Mouse (Mus musculus): ENCODE results near the gene Crygb. TPM values are rescaled to one million over a fixed set of nuclear protein-coding genes. Genes with fewer than 3 reads are reported as not detected.

Gene Crygb
- total RNA-seq, 1 experiment from 2014 or later = not detected

Other genes with a start within 250 kb of the Crygb start
- 34.9 to 63.1 TPM (median 38.9 TPM) in 3 replicates for gene Plekhm3, start 125.5 kb downstream of the Crygb start, total RNA-seq (2017)
- not detected in 3 replicates for gene Akr1cl, start 49.5 kb downstream of the Crygb start, total RNA-seq (2017)
- gene Cryge, start 31.1 kb downstream of the Crygb start, total RNA-seq (2017) = not detected in 3 replicates
- gene Crygd, start 18.8 kb downstream of the Crygb start, total RNA-seq (2017) = not detected in 3 replicates
- gene Crygc, start 8.6 kb downstream of the Crygb start, total RNA-seq (2017) = not detected in 3 replicates
- gene Cryga, start 21.1 kb upstream of the Crygb start, total RNA-seq (2017) = not detected in 3 replicates
- gene Gm28845, start 37.3 kb upstream of the Crygb start, total RNA-seq (2017) = not detected in 3 replicates
- gene D630023F18Rik, start 40.9 kb upstream of the Crygb start, total RNA-seq (2017) = not detected in 3 replicates
- 91.5 to 141 TPM (median 130 TPM) in 3 replicates for gene Idh1, start 104.2 kb upstream of the Crygb start, total RNA-seq (2017)
- 43.2 to 56.5 TPM (median 45.5 TPM) in 3 replicates for gene Pikfyve, start 104.4 kb upstream of the Crygb start, total RNA-seq (2017)
- not detected in 3 replicates for gene Pth2r, start 199.8 kb upstream of the Crygb start, total RNA-seq (2017)

Measured in monocyte, adult 5-6 weeks (primary cell).